Mouse (Mus musculus) E14TG2a.4 (cell line): ENCODE data around the gene Ifna5.

Experiments
- CTCF ChIP-seq: conservative IDR thresholded peaks from 2 replicates; pipeline ENCODE4 v1.5.1; 2014; ENCODE audit warnings: low read length
- NANOG ChIP-seq: IDR thresholded peaks from 2 replicates; pipeline ENCODE4 v1.6.1; 2014; ENCODE audit warnings: borderline replicate concordance, low read length, mixed read lengths
- POU5F1 ChIP-seq: IDR thresholded peaks from 2 replicates; pipeline ENCODE4 v1.6.1; 2014; ENCODE audit warnings: low read length, borderline replicate concordance

DNA sequence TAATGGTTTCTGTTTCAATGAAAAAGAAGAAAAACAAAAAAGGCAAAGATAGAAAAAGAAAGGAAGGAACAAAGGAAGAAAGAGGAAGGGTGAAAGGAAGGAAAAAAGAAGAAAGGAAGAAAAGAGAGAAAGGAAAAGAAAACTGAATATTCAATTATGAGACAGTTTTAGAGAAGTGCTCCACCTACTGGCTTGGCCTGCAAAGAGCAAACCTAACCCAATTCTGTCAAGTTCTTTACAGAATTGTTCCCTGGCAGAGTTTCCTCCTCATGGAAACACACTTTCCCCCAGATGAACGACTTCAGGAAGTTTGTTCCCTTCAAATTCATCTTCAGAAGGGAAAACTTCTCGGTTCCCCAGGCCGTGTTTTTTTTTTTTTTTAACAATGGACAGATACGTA lies 12.3 kb upstream of the Ifna5 start:
- peak; percentile 46 for TF ChIP-seq CTCF
- TF ChIP-seq POU5F1 = no peak
- TF ChIP-seq NANOG = no peak
